15 mouse cellular contexts compared by ENCODE assay signal in the genomic region with DNA sequence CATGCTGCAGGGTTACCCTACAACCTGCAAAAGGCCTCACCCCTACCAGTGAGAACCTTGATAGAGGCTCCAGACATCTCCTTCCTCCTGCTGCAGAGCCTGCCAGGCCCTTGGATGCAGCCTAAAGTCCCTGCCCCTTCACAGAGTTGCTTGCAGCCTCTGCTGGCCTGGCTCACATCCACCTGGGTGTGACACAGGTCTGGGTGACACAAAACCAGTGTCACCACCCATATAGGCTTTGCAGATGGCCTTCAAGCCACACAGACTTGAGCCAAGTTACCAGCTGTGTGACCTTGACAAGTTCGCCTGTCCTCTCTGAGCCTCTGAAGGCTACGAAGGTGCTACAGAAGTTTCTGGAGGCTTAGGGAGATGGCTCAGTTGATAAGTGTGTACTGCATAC.
"Had no signal": no experiment of that assay in that cellular context is flagged by ENCODE, and none has a peak within 500 bp of the region (broad histone marks: within the 10 kb centered on the region; RNA-seq: fewer than 3 reads in every experiment).

No protein-coding gene starts in this region.

- ATAC-seq: liver, postnatal 0 days; lung, postnatal 0 days; midbrain, embryonic 15.5 days had no signal

- H3K4me3 ChIP-seq: lung, embryonic 15.5 days; megakaryocyte, embryonic 14.5 days; midbrain, embryonic 12.5 days; midbrain, embryonic 15.5 days; neural tube, embryonic 12.5 days had no signal

- H3K9me3 ChIP-seq: lung, embryonic 15.5 days; midbrain, embryonic 15.5 days; neural tube, embryonic 12.5 days had no signal

- H3K27me3 ChIP-seq: lung, embryonic 15.5 days; midbrain, embryonic 12.5 days; midbrain, embryonic 15.5 days; neural tube, embryonic 12.5 days had no signal

- DNase-seq: liver, postnatal 0 days; lung, adult 2 months; lung, postnatal 14 days; lung, postnatal 36 days; right cerebral cortex, postnatal 14 days; thymus, adult 18-20 months; thymus, postnatal 14 days; thymus, postnatal 36 days had no signal

- H3K36me3 ChIP-seq: lung, embryonic 15.5 days; midbrain, embryonic 12.5 days; midbrain, embryonic 15.5 days; neural tube, embryonic 12.5 days had no signal

- H3K4me2 ChIP-seq: lung, embryonic 15.5 days; midbrain, embryonic 12.5 days; midbrain, embryonic 15.5 days; neural tube, embryonic 12.5 days had no signal

- H3K27ac ChIP-seq: lung, embryonic 15.5 days; macrophage; midbrain, embryonic 12.5 days; midbrain, embryonic 15.5 days; neural tube, embryonic 12.5 days had no signal

- H3K9ac ChIP-seq: liver, postnatal 0 days; lung, embryonic 15.5 days; midbrain, embryonic 12.5 days; midbrain, embryonic 15.5 days; neural tube, embryonic 12.5 days had no signal

- H3K4me1 ChIP-seq: megakaryocyte, embryonic 14.5 days; midbrain, embryonic 12.5 days; midbrain, embryonic 15.5 days; neural tube, embryonic 12.5 days had no signal
